Mouse (Mus musculus) midbrain, embryonic 12.5 days (tissue): ENCODE data around the gene Txndc5. TPM values are rescaled to one million over a fixed set of nuclear protein-coding genes. Genes with fewer than 3 reads are reported as not detected.

ENCODE experiments used
- polyA plus RNA-seq: library from polyadenylated mRNA; unstranded; fragments of >200 nt; fragmentation: Nextera tagmentation; extraction: Ambion mirVana; gene quantifications from 2 replicates; pipeline ENCODE4 v1.2.1, GENCODE M21; 2016

Gene Txndc5
- polyA plus RNA-seq, 1 experiment from 2014 or later, result 116 TPM

Other genes with a start within 250 kb of the Txndc5 start
- 2.5 and 3.1 TPM in 2 replicates for gene Bmp6, start 183.7 kb downstream of the Txndc5 start, polyA plus RNA-seq
- gene Bloc1s5, start 106.3 kb upstream of the Txndc5 start, polyA plus RNA-seq, result 25.7 and 26.2 TPM in 2 replicates
- gene Eef1e1, start 130.2 kb upstream of the Txndc5 start, polyA plus RNA-seq, result 60.0 and 63.9 TPM in 2 replicates